Mouse (Mus musculus) adipocyte (in vitro differentiated cells): ENCODE results near the gene Ybx3.
A peak's percentile ranks its signal among the peaks of the same experiment; 100 is the strongest.

Experiments
- DNase-seq: peaks from one replicate; pipeline ENCODE4 v3.0.0-alpha.2; 2016; ENCODE audit warnings: low spot score

Ybx3 gene

GRCm38 (mm10) chr6:131383713-131384330 lies 4.5 kb downstream of the Ybx3 start:
- DNase-seq = peak; percentile 71

- DNase-seq = peak; percentile 62
These were observed 5.3 kb downstream of the Ybx3 start for GRCm38 (mm10) chr6:131382984-131383337.

GRCm38 (mm10) chr6:131382232-131382983 lies 5.9 kb downstream of the Ybx3 start:
- DNase-seq = peak; percentile 82

- peak; percentile 72 for DNase-seq
These were observed 9.3 kb downstream of the Ybx3 start for GRCm38 (mm10) chr6:131378858-131379428.

GRCm38 (mm10) chr6:131377378-131377777 lies 10.9 kb downstream of the Ybx3 start:
- no peak for DNase-seq

- no peak for DNase-seq
These were observed 13.5 kb downstream of the Ybx3 start for GRCm38 (mm10) chr6:131374594-131375340.

- no peak for DNase-seq
These were observed 15.1 kb downstream of the Ybx3 start for GRCm38 (mm10) chr6:131373160-131373559.

GRCm38 (mm10) chr6:131370767-131371166 lies 17.5 kb downstream of the Ybx3 start:
- no peak for DNase-seq

GRCm38 (mm10) chr6:131369866-131370616 lies 18.2 kb downstream of the Ybx3 start:
- peak; percentile 76 for DNase-seq

- DNase-seq = peak; percentile 77
These were observed 21.2 kb downstream of the Ybx3 start for GRCm38 (mm10) chr6:131367101-131367500.

- no peak for DNase-seq
These were observed 23.9 kb downstream of the Ybx3 start for GRCm38 (mm10) chr6:131364353-131364752.

- no peak for DNase-seq
These were observed 25.1 kb downstream of the Ybx3 start for GRCm38 (mm10) chr6:131362987-131363765.

- DNase-seq = peak; percentile 51
These were observed 27.6 kb downstream of the Ybx3 start for GRCm38 (mm10) chr6:131360693-131361092.

GRCm38 (mm10) chr6:131359543-131359942 lies 28.7 kb downstream of the Ybx3 start:
- no peak for DNase-seq

- DNase-seq = no peak
These were observed 33.4 kb downstream of the Ybx3 start for GRCm38 (mm10) chr6:131354913-131355312.

- peak; percentile 93 for DNase-seq
These were observed 34.8 kb downstream of the Ybx3 start, which contains the start of gene Styk1 for GRCm38 (mm10) chr6:131353352-131353919. Styk1 (minus strand) TSS chr6:131353597.

- DNase-seq = no peak
These were observed 41.2 kb downstream of the Ybx3 start for GRCm38 (mm10) chr6:131347026-131347425.

GRCm38 (mm10) chr6:131344346-131344745 lies 43.9 kb downstream of the Ybx3 start:
- no peak for DNase-seq

GRCm38 (mm10) chr6:131340082-131340481 lies 48.2 kb downstream of the Ybx3 start:
- DNase-seq = no peak

- no peak for DNase-seq
These were observed 49.0 kb downstream of the Ybx3 start for GRCm38 (mm10) chr6:131339309-131339708.

GRCm38 (mm10) chr6:131338787-131339186 lies 49.5 kb downstream of the Ybx3 start:
- no peak for DNase-seq
